Mouse (Mus musculus) lung, embryonic 15.5 days (tissue): ENCODE measurements around the gene Npas4. TPM values are rescaled to one million over a fixed set of nuclear protein-coding genes. Genes with fewer than 3 reads are reported as not detected.

Experiments used
- polyA plus RNA-seq: library from polyadenylated mRNA; unstranded; fragments of >200 nt; fragmentation: Nextera tagmentation; extraction: Ambion mirVana; gene quantifications from 2 replicates; pipeline ENCODE4 v1.2.1, GENCODE M21; 2015

Npas4 gene
- polyA plus RNA-seq, 1 experiment from 2014 or later, result 0.06 TPM

Other genes with a start within 250 kb of the Npas4 start
- gene Rbm4b, start 233.8 kb downstream of the Npas4 start, polyA plus RNA-seq, result 60.8 and 62.7 TPM in 2 replicates
- 57.6 and 64.1 TPM in 2 replicates for gene Rbm4, start 196.4 kb downstream of the Npas4 start, polyA plus RNA-seq
- gene Gm21992, start 178.7 kb downstream of the Npas4 start, polyA plus RNA-seq, result 21.3 and 32.8 TPM in 2 replicates
- 91.3 and 95.3 TPM in 2 replicates for gene Rbm14, start 178.7 kb downstream of the Npas4 start, polyA plus RNA-seq
- gene Ccs, start 151.0 kb downstream of the Npas4 start, polyA plus RNA-seq, result 51.2 and 53.3 TPM in 2 replicates
- gene Ccdc87, start 150.9 kb downstream of the Npas4 start, polyA plus RNA-seq, result 0.20 and 0.33 TPM in 2 replicates
- 21.8 and 25.3 TPM in 2 replicates for gene Ctsf, start 135.2 kb downstream of the Npas4 start, polyA plus RNA-seq
- 1.6 and 3.6 TPM in 2 replicates for gene Actn3, start 112.4 kb downstream of the Npas4 start, polyA plus RNA-seq
- 10.0 and 10.6 TPM in 2 replicates for gene Zdhhc24, start 111.6 kb downstream of the Npas4 start, polyA plus RNA-seq
- gene Bbs1, start 83.7 kb downstream of the Npas4 start, polyA plus RNA-seq, result 5.7 and 6.3 TPM in 2 replicates
- gene Dpp3, start 62.0 kb downstream of the Npas4 start, polyA plus RNA-seq, result 94.4 and 104 TPM in 2 replicates
- 1.5 and 2.0 TPM in 2 replicates for gene Peli3, start 47.2 kb downstream of the Npas4 start, polyA plus RNA-seq
- 99.4 and 101 TPM in 2 replicates for gene Mrpl11, start 28.2 kb downstream of the Npas4 start, polyA plus RNA-seq
- gene Slc29a2, start 33.5 kb upstream of the Npas4 start, polyA plus RNA-seq, result 2.7 and 4.1 TPM in 2 replicates
- gene B4gat1, start 48.5 kb upstream of the Npas4 start, polyA plus RNA-seq, result 53.0 and 53.8 TPM in 2 replicates
- 2.2 and 2.4 TPM in 2 replicates for gene AC124502.3, start 48.6 kb upstream of the Npas4 start, polyA plus RNA-seq
- gene Brms1, start 51.0 kb upstream of the Npas4 start, polyA plus RNA-seq, result 47.4 and 51.4 TPM in 2 replicates
- 2.7 and 2.9 TPM in 2 replicates for gene Rin1, start 60.2 kb upstream of the Npas4 start, polyA plus RNA-seq
- gene Cd248, start 77.8 kb upstream of the Npas4 start, polyA plus RNA-seq, result 71.7 and 72.4 TPM in 2 replicates
- 3.4 and 4.6 TPM in 2 replicates for gene Tmem151a, start 95.2 kb upstream of the Npas4 start, polyA plus RNA-seq
- gene Yif1a, start 98.2 kb upstream of the Npas4 start, polyA plus RNA-seq, result 94.5 and 96.8 TPM in 2 replicates
- gene Cnih2, start 108.2 kb upstream of the Npas4 start, polyA plus RNA-seq, result 8.6 and 9.0 TPM in 2 replicates
- 288 and 294 TPM in 2 replicates for gene Rab1b, start 116.8 kb upstream of the Npas4 start, polyA plus RNA-seq
- gene Klc2, start 128.2 kb upstream of the Npas4 start, polyA plus RNA-seq, result 16.2 and 19.4 TPM in 2 replicates